Mouse (Mus musculus): ENCODE data around the gene Ccpg1. TPM values are rescaled to one million over a fixed set of nuclear protein-coding genes. Genes with fewer than 3 reads are reported as not detected.

Ccpg1 gene
- polyA plus RNA-seq, 1 experiment from 2014 or later: 28.8 TPM

- Histone ChIP-seq H3K27ac (ENCODE audit: low read depth, low read length) (no peak overlapping the region), H3K4me2 (ENCODE audit: low read depth) (no peak overlapping the region), H3K9ac (ENCODE audit: low read length) (no peak overlapping the region), H3K4me3 (ENCODE audit: low read depth, low read length) (no peak overlapping the region), H3K9me3 (ENCODE audit: control insufficient read depth, low read length) (no peaks in the 10 kb centered on the region), H3K4me1 (ENCODE audit: control insufficient read depth, insufficient read depth, low read length) (no peaks in the 10 kb centered on the region), H3K27me3 (ENCODE audit: control insufficient read depth, insufficient read depth, low read length) (no peaks in the 10 kb centered on the region), H3K36me3 (ENCODE audit: control insufficient read depth, insufficient read depth, low read length) (no peaks in the 10 kb centered on the region)
- ATAC-seq (ENCODE audit: insufficient read depth, low FRiP score, low TSS enrichment): no peak
- WGBS: 94% methylated on average over 5 of the region's 5 CpGs
- DNase-seq (ENCODE audit: low spot score): no peak
Observed at GRCm38 (mm10) chr9:73020566-73021097, 35.4 kb downstream of the Ccpg1 start.

- no peak overlapping the region for H3K4me3 ChIP-seq (ENCODE audit: low read depth, low read length)
- H3K4me1 ChIP-seq (ENCODE audit: control insufficient read depth, insufficient read depth, low read length): no peaks in the 10 kb centered on the region
- H3K9ac ChIP-seq (ENCODE audit: low read length): no peak overlapping the region
- no peaks in the 10 kb centered on the region for H3K27me3 ChIP-seq (ENCODE audit: control insufficient read depth, insufficient read depth, low read length)
- WGBS: 21% methylated on average over 17 of the region's 17 CpGs
- no peak overlapping the region for H3K27ac ChIP-seq (ENCODE audit: low read depth, low read length)
- no peaks in the 10 kb centered on the region for H3K9me3 ChIP-seq (ENCODE audit: control insufficient read depth, low read length)
- peak; percentile 20 for DNase-seq (ENCODE audit: low spot score)
- no peak for ATAC-seq (ENCODE audit: insufficient read depth, low FRiP score, low TSS enrichment)
- H3K36me3 ChIP-seq (ENCODE audit: control insufficient read depth, insufficient read depth, low read length): no peaks in the 10 kb centered on the region; the same call in 1 of the 2 replicates
- H3K4me2 ChIP-seq (ENCODE audit: low read depth): no peak overlapping the region
Observed at GRCm38 (mm10) chr9:73025818-73026636, 40.8 kb downstream of the Ccpg1 start.

DNA sequence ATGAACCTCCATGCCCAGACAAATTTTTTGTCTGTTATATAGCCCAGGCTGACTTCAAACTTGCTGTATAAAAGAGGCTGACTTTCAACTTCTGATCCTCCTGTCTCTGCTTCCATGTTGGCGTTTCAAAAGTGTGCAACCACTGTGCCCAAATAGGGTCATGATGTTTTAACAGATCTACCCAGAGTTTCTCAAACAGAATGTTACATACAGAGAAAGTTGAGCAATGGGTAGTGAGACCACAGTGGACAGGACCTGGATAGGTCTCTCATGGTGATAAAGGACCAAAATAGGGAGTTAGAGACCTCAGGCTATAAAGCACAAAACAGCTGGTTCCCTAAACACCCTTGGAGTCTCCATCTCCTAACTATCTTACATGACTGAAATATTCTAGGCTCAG, 45.2 kb downstream of the Ccpg1 start:
- Histone ChIP-seq H3K9ac (ENCODE audit: low read length) (no peak overlapping the region), H3K4me1 (ENCODE audit: control insufficient read depth, insufficient read depth, low read length) (no peaks in the 10 kb centered on the region)

DNA sequence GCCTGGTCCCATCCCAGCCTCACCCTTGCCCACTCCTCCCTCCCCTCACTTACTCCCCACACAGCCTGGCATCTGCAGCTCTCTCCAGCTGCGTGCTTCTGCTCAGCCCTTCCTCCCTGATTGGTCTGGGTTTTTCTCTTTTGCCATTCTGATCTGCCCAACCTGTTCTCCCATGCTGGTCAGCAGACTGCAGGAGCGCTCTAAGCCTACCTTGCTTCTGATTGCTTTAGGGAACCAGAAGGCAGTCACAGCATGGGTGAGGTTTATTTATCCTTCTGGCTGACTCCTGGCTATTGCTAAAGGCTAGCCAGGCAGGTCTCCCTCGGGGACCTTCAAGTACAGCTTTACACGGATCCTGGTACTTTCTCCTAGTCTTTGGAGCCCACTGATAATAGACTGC, 46.2 kb downstream of the Ccpg1 start:
- DNase-seq (ENCODE audit: low spot score) (no peak), ATAC-seq (ENCODE audit: insufficient read depth, low FRiP score, low TSS enrichment) (no peak)
- Histone ChIP-seq H3K9me3 (ENCODE audit: control insufficient read depth, low read length) (no peaks in the 10 kb centered on the region), H3K4me1 (ENCODE audit: control insufficient read depth, insufficient read depth, low read length) (no peaks in the 10 kb centered on the region), H3K4me2 (ENCODE audit: low read depth) (no peak overlapping the region), H3K9ac (ENCODE audit: low read length) (no peak overlapping the region), H3K4me3 (ENCODE audit: low read depth, low read length) (no peak overlapping the region), H3K27me3 (ENCODE audit: control insufficient read depth, insufficient read depth, low read length) (no peaks in the 10 kb centered on the region), H3K36me3 (ENCODE audit: control insufficient read depth, insufficient read depth, low read length) (no peaks in the 10 kb centered on the region; the same call in 1 of the 2 replicates), H3K27ac (ENCODE audit: low read depth, low read length) (no peak overlapping the region)
- WGBS: 82% methylated on average over 4 of the region's 4 CpGs

More for the DNA sequence above, 45.2 kb downstream of the Ccpg1 start:
- 98% methylated on average over 1 of the region's 1 CpGs for WGBS
- Histone ChIP-seq H3K36me3 (ENCODE audit: control insufficient read depth, insufficient read depth, low read length) (no peaks in the 10 kb centered on the region; the same call in 1 of the 2 replicates), H3K4me3 (ENCODE audit: low read depth, low read length) (no peak overlapping the region), H3K4me2 (ENCODE audit: low read depth) (no peak overlapping the region), H3K9me3 (ENCODE audit: control insufficient read depth, low read length) (no peaks in the 10 kb centered on the region), H3K27me3 (ENCODE audit: control insufficient read depth, insufficient read depth, low read length) (no peaks in the 10 kb centered on the region), H3K27ac (ENCODE audit: low read depth, low read length) (no peak overlapping the region)
- DNase-seq (ENCODE audit: low spot score): no peak
- ATAC-seq (ENCODE audit: insufficient read depth, low FRiP score, low TSS enrichment): no peak

DNA sequence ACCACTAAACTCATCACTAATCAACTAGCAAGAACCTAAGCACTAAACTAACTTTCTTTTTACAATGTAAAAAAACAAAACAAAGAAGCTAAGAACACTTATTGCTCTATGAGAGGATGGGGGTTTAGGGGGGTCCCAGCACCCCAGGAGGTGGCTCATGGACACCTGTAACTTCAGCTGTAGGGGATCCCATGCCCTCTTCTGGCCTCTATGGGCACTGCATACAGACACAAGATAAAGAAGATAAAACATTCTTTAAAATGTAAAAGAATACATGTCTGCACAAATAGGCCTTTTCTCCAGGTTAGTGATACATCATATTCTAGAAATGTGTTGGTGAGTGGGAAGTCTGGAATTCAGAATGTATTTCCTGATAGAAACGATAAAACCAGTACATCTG, 48.2 kb downstream of the Ccpg1 start:
- no peaks in the 10 kb centered on the region for H3K36me3 ChIP-seq (ENCODE audit: control insufficient read depth, insufficient read depth, low read length)
- no peak overlapping the region for H3K4me2 ChIP-seq (ENCODE audit: low read depth)
- no peaks in the 10 kb centered on the region for H3K9me3 ChIP-seq (ENCODE audit: control insufficient read depth, low read length)
- no peak overlapping the region for H3K4me3 ChIP-seq (ENCODE audit: low read depth, low read length)
- H3K4me1 ChIP-seq (ENCODE audit: control insufficient read depth, insufficient read depth, low read length): no peaks in the 10 kb centered on the region
- 90% methylated on average over 1 of the region's 1 CpGs for WGBS
- no peak overlapping the region for H3K9ac ChIP-seq (ENCODE audit: low read length)
- no peaks in the 10 kb centered on the region for H3K27me3 ChIP-seq (ENCODE audit: control insufficient read depth, insufficient read depth, low read length)
- no peak for ATAC-seq (ENCODE audit: insufficient read depth, low FRiP score, low TSS enrichment)
- no peak for DNase-seq (ENCODE audit: low spot score)
- H3K27ac ChIP-seq (ENCODE audit: low read depth, low read length): no peak overlapping the region

DNA sequence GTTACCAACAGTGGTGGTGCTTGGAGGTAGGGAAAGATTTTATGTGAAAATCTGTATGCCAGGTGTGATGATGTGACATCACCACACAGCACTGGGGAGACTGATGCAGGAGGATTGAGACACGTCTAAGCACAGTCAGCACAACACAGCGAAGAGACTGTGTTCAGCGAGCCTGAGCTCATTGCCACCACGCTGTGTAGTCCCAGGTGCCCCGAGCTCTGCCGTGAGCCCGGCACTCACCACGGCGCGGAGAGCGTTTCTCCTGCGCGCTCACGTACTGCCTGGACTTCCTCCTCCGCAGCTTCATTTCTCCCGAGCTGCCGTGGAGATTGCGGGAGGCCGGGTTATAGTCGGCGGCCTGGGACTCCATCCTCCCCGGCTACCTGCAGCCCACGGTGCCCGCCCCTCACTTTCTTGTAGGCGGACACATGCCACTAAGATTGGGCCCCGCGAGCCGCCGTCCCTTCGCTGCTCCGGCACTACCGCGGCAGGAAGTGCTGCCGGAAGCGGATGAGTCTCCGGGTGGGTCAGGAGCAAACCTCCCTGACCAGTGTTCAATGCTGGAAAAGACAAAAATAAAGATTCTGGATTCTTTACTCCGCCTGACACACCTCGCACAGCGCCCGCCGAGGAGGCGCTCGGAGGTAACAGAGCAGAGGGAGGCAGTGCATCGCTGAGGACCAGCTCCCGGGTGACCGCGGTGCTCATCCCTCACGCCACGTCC, 54.2 kb downstream of the Ccpg1 start:
- DNase-seq (ENCODE audit: low spot score): peak; percentile 91
- peak; percentile 85 for ATAC-seq (ENCODE audit: insufficient read depth, low FRiP score, low TSS enrichment)
- Histone ChIP-seq H3K27me3 (ENCODE audit: control insufficient read depth, insufficient read depth, low read length) (no peaks in the 10 kb centered on the region), H3K4me1 (ENCODE audit: control insufficient read depth, insufficient read depth, low read length) (peaks cover 9% of the 10 kb centered on the region), H3K9ac (ENCODE audit: low read length) (peak overlapping the region; percentile 84), H3K27ac (ENCODE audit: low read depth, low read length) (peak overlapping the region; percentile 21), H3K9me3 (ENCODE audit: control insufficient read depth, low read length) (no peaks in the 10 kb centered on the region), H3K36me3 (ENCODE audit: control insufficient read depth, insufficient read depth, low read length) (no peaks in the 10 kb centered on the region), H3K4me2 (ENCODE audit: low read depth) (peak overlapping the region; percentile 69), H3K4me3 (ENCODE audit: low read depth, low read length) (peak overlapping the region; percentile 80)
- WGBS: under 1% methylated on average over 47 of the region's 49 CpGs

- Histone ChIP-seq H3K9ac (ENCODE audit: low read length) (peak within 1 kb of the TSS; percentile 84), H3K9me3 (ENCODE audit: control insufficient read depth, low read length) (no peaks in the 10 kb centered on the region), H3K27me3 (ENCODE audit: control insufficient read depth, insufficient read depth, low read length) (no peaks in the 10 kb centered on the region), H3K27ac (ENCODE audit: low read depth, low read length) (peak within 1 kb of the TSS; percentile 21), H3K4me3 (ENCODE audit: low read depth, low read length) (peak within 1 kb of the TSS; percentile 80), H3K4me2 (ENCODE audit: low read depth) (peak within 1 kb of the TSS; percentile 69), H3K36me3 (ENCODE audit: control insufficient read depth, insufficient read depth, low read length) (no peaks in the 10 kb centered on the region), H3K4me1 (ENCODE audit: control insufficient read depth, insufficient read depth, low read length) (peaks cover 9% of the 10 kb centered on the region)
- WGBS: 34% methylated on average over 6 of the region's 6 CpGs
- no peak for DNase-seq (ENCODE audit: low spot score)
- peak; percentile 32; the same call in 1 of the 2 replicates for ATAC-seq (ENCODE audit: insufficient read depth, low FRiP score, low TSS enrichment)
Observed at GRCm38 (mm10) chr9:73040080-73040479, 54.9 kb downstream of the Ccpg1 start, which contains the start of gene Pigb. TSS of gene Pigb (minus strand) at chr9:73040378.

GRCm38 (mm10) chr9:73044146-73045079, 59.2 kb downstream of the Ccpg1 start, which contains the start of gene Rab27a:
TSS of gene Rab27a (plus strand) at chr9:73044854.
- H3K27me3 ChIP-seq (ENCODE audit: control insufficient read depth, insufficient read depth, low read length): no peaks in the 10 kb centered on the region
- peak within 1 kb of the TSS; percentile 41 for H3K4me3 ChIP-seq (ENCODE audit: low read depth, low read length)
- ATAC-seq (ENCODE audit: insufficient read depth, low FRiP score, low TSS enrichment) (peak; percentile 46), DNase-seq (ENCODE audit: low spot score) (peak; percentile 82)
- H3K27ac ChIP-seq (ENCODE audit: low read depth, low read length): no peak within 1 kb of the TSS
- WGBS: 2% methylated on average over 41 of the region's 41 CpGs
- H3K9ac ChIP-seq (ENCODE audit: low read length): peak within 1 kb of the TSS; percentile 56
- no peaks in the 10 kb centered on the region for H3K9me3 ChIP-seq (ENCODE audit: control insufficient read depth, low read length)
- H3K36me3 ChIP-seq (ENCODE audit: control insufficient read depth, insufficient read depth, low read length): no peaks in the 10 kb centered on the region
- peaks cover 6% of the 10 kb centered on the region for H3K4me1 ChIP-seq (ENCODE audit: control insufficient read depth, insufficient read depth, low read length)
- peak within 1 kb of the TSS; percentile 84 for H3K4me2 ChIP-seq (ENCODE audit: low read depth)

Data from neural tube, embryonic 11.5 days (tissue).